Mouse (Mus musculus) left cerebral cortex, adult 2 months (tissue): ENCODE data around the gene Fibp. TPM values are rescaled to one million over a fixed set of nuclear protein-coding genes. Genes with fewer than 3 reads are reported as not detected.

Experiments
- DNase-seq, 2 experiments: peaks; one replicate each; pipeline ENCODE4 v3.0.0; 2021 to 2022; ENCODE audit warnings: low spot score in 2 of 2, mixed read lengths in 1 of 2; ENCODE audit errors: extremely low spot score in 1 of 2
- H3K27ac ChIP-seq: fragments of 200-600 bp; 2 replicates; pipeline ENCODE4 v1.8.1; 2022
- H3K4me3 ChIP-seq: fragments of 200-600 bp; 2 replicates; pipeline ENCODE4 v1.8.1; 2022
- CTCF ChIP-seq: fragments of 200-600 bp; IDR thresholded peaks from 2 replicates; pipeline ENCODE4 v1.8.1; 2022; ENCODE audit warnings: antibody characterized with exemption, mild to moderate bottlenecking, moderate library complexity
- intact Hi-C: fragments of 180-260 bp; cut with DNase I; formaldehyde crosslinking; loops from one replicate; pipeline ENCODE4 v1.15.1; 2025
- total RNA-seq, 2 experiments: library from RNA; stranded (reverse); gene quantifications; 2 replicates each; pipeline ENCODE4 v1.2.3; 2021

Fibp gene
- total RNA-seq, 2 experiments from 2014 or later = 88.9 to 92.1 TPM

GRCm38 (mm10) chr19:5433951-5434350, 26.5 kb upstream of the Fibp start:
- intact Hi-C loops = no loop called here
- H3K27ac ChIP-seq = no peak overlapping the region
- no peak overlapping the region for H3K4me3 ChIP-seq
- TF ChIP-seq CTCF = no peak
- no peak for DNase-seq

- no peak overlapping the region for H3K27ac ChIP-seq
- no peak for DNase-seq
- no peak overlapping the region for H3K4me3 ChIP-seq
- TF ChIP-seq CTCF = no peak
- intact Hi-C loops = no loop called here
These were observed 16.0 kb upstream of the Fibp start for GRCm38 (mm10) chr19:5444371-5444908.

- intact Hi-C loops = no loop called here
- no peak overlapping the region for H3K4me3 ChIP-seq
- no peak for DNase-seq
- TF ChIP-seq CTCF = no peak
- no peak overlapping the region for H3K27ac ChIP-seq
These were observed 15.5 kb upstream of the Fibp start for GRCm38 (mm10) chr19:5444954-5445353.

- Histone ChIP-seq H3K27ac (no peak overlapping the region), H3K4me3 (no peak overlapping the region)
- no peak for TF ChIP-seq CTCF
- DNase-seq = no peak
- intact Hi-C loops = no loop called here
These were observed 14.7 kb upstream of the Fibp start for GRCm38 (mm10) chr19:5445747-5446146.

- TF ChIP-seq CTCF = no peak
These were observed 12.7 kb upstream of the Fibp start, which contains the start of gene Fosl1 for GRCm38 (mm10) chr19:5447515-5448353. TSS of gene Fosl1 (plus strand) at chr19:5447547.

GRCm38 (mm10) chr19:5448354-5449150, 11.9 kb upstream of the Fibp start:
- DNase-seq = no peak
- Histone ChIP-seq H3K27ac (no peak overlapping the region), H3K4me3 (peak overlapping the region; percentile 66; the same call in 1 of the 2 replicates)
- TF ChIP-seq CTCF = no peak
- intact Hi-C loops = no loop called here

More at GRCm38 (mm10) chr19:5447515-5448353, 12.7 kb upstream of the Fibp start, which contains the start of gene Fosl1:
- peak within 1 kb of the TSS; percentile 66 for H3K4me3 ChIP-seq
- intact Hi-C loops = no loop called here
- peak; percentile 69 to 70 for DNase-seq
- no peak within 1 kb of the TSS for H3K27ac ChIP-seq

GRCm38 (mm10) chr19:5449673-5450072, 10.7 kb upstream of the Fibp start:
- Histone ChIP-seq H3K27ac (no peak overlapping the region), H3K4me3 (no peak overlapping the region)
- DNase-seq = no peak
- intact Hi-C loops = no loop called here
- no peak for TF ChIP-seq CTCF

- no peak overlapping the region for H3K4me3 ChIP-seq
- TF ChIP-seq CTCF = no peak; the same call in 1 of the 2 replicates
- intact Hi-C loops = no loop called here
- DNase-seq = no peak
- H3K27ac ChIP-seq = no peak overlapping the region
These were observed 8.6 kb upstream of the Fibp start for GRCm38 (mm10) chr19:5451766-5452165.

GRCm38 (mm10) chr19:5455037-5455436, 5.4 kb upstream of the Fibp start:
- DNase-seq = no peak
- H3K4me3 ChIP-seq = peak overlapping the region; percentile 63
- TF ChIP-seq CTCF = no peak
- no peak overlapping the region for H3K27ac ChIP-seq
- intact Hi-C loops = no loop called here

GRCm38 (mm10) chr19:5455568-5455967, 4.8 kb upstream of the Fibp start:
- intact Hi-C loops = no loop called here
- DNase-seq = no peak
- no peak for TF ChIP-seq CTCF
- Histone ChIP-seq H3K4me3 (peak overlapping the region; percentile 63), H3K27ac (peak overlapping the region; percentile 99)

- intact Hi-C loops = loop anchor here (2.0 kb wide), 2 partner anchors 32 kb away; partner anchors contain the start of genes AI837181, Drap1 and Mus81
- H3K27ac ChIP-seq = peak overlapping the region; percentile 99
- no peak for DNase-seq
- peak overlapping the region; percentile 63 for H3K4me3 ChIP-seq
- TF ChIP-seq CTCF = no peak
These were observed 4.0 kb upstream of the Fibp start for GRCm38 (mm10) chr19:5456241-5456921.
